Mouse (Mus musculus) spleen, adult 2 months (tissue): ENCODE measurements at regions not wholly inside any gene's neighbourhood (a gene's known extent, or its start where the extent isn't known, plus 50 kb on each side); places are given as distances from the start of the nearest gene placed in this dataset.

Source experiments
- DNase-seq, 2 experiments: peaks; one replicate each; pipeline versions ENCODE4 v3.0.0 to v3.0.0-alpha.2; 2012 to 2021; ENCODE audit warnings: low spot score in 2 of 2, low read depth in 1 of 2
- H3K27ac ChIP-seq: fragments of 200-500 bp; 2 replicates; pipeline ENCODE4 v1.5.1; 2012; ENCODE audit warnings: low read length, inconsistent platforms; ENCODE audit not compliant: insufficient read depth
- H3K27me3 ChIP-seq: fragments of 200-500 bp; 2 replicates; pipeline ENCODE4 v1.6.1; 2012; ENCODE audit warnings: mild to moderate bottlenecking, moderate library complexity, low read length, inconsistent platforms; ENCODE audit not compliant: control insufficient read depth, insufficient read depth
- H3K36me3 ChIP-seq: fragments of 200-500 bp; 2 replicates; pipeline ENCODE4 v1.6.1; 2012; ENCODE audit warnings: mild to moderate bottlenecking, low read length, inconsistent platforms; ENCODE audit not compliant: control insufficient read depth, insufficient read depth
- H3K4me1 ChIP-seq: fragments of 200-500 bp; 2 replicates; pipeline ENCODE4 v1.6.1; 2011; ENCODE audit warnings: inconsistent platforms; ENCODE audit not compliant: control insufficient read depth, insufficient read depth, insufficient read length
- H3K4me3 ChIP-seq: fragments of 200-500 bp; 2 replicates; pipeline ENCODE4 v1.5.1; 2011; ENCODE audit warnings: mild to moderate bottlenecking, inconsistent platforms; ENCODE audit not compliant: insufficient read depth, insufficient read length; ENCODE audit errors: extremely low read depth
- CTCF ChIP-seq: fragments of 200-500 bp; IDR thresholded peaks from 2 replicates; pipeline ENCODE4 v1.5.1; 2011; ENCODE audit warnings: mild to moderate bottlenecking, inconsistent platforms; ENCODE audit not compliant: insufficient read depth, insufficient read length, insufficient replicate concordance; ENCODE audit errors: extremely low read depth
- POLR2A ChIP-seq: fragments of 200-500 bp; IDR thresholded peaks from 2 replicates; pipeline ENCODE4 v1.6.1; 2011; ENCODE audit warnings: low read depth, low read length, inconsistent platforms
- WGBS: fragments of 180-500 bp; shearing (Covaris S2); methylation state at CpG from one replicate; pipeline ENCODE4 v1.1.7; 2018; 5-methylcytosine and 5-hydroxymethylcytosine counted together

- TF ChIP-seq CTCF (no peak), POLR2A (no peak)
- Histone ChIP-seq H3K4me3 (no peak overlapping the region), H3K36me3 (no peaks in the 10 kb centered on the region), H3K4me1 (no peaks in the 10 kb centered on the region), H3K27ac (no peak overlapping the region), H3K27me3 (no peaks in the 10 kb centered on the region)
- DNase-seq: no peak
- 85% methylated on average over 4 of the region's 4 CpGs for WGBS
Observed at GRCm38 (mm10) chr2:47750997-47751623, 1062.8 kb upstream of the Acvr2a start.

- Histone ChIP-seq H3K27me3 (no peaks in the 10 kb centered on the region), H3K4me3 (no peak overlapping the region), H3K4me1 (no peaks in the 10 kb centered on the region), H3K27ac (no peak overlapping the region), H3K36me3 (no peaks in the 10 kb centered on the region)
- TF ChIP-seq CTCF (no peak), POLR2A (no peak)
- DNase-seq: no peak
Observed at GRCm38 (mm10) chr2:47755716-47756115, 1058.2 kb upstream of the Acvr2a start.

DNA sequence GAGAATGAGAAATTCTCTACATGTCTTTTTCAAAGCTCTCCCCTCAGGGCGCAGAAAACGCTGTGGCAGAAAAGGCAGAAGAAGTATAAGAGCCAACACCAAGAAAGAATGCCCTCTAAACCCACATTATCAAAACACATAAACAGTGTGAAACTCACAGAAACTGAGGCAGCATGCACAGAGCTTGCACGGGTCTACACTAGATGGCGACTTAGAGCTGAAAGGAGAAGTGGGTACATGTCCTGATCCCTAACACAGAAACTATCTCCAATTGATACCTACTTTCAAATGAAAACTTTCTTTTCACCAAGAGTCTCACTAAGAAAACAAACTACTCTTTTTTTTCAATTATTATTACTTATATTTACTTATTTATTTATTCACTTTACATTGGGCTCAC, 1057.7 kb upstream of the Acvr2a start:
- Histone ChIP-seq H3K27me3 (no peaks in the 10 kb centered on the region), H3K36me3 (no peaks in the 10 kb centered on the region), H3K4me3 (no peak overlapping the region), H3K4me1 (no peaks in the 10 kb centered on the region), H3K27ac (no peak overlapping the region)
- no peak for DNase-seq
- 61% methylated on average over 4 of the region's 4 CpGs for WGBS
- TF ChIP-seq POLR2A (no peak), CTCF (no peak)

DNA sequence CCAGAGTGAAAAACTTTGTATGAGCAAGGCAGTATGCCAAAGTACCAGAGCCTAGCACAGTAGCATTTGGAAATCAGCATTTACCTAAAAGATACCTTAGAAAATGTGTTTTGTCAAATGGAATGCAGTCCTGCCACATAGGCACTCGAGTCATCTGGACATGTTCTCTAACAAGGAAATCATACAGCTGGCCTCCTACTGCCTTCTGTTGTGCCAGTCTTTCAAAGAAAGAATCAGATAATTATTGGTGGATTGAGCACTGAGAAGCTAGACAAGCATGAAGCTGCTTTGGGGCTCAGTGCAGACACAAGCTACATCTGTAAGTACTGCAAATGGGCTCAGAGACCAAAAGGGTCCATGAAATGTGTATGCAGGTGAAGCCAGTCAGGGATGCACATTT, 1038.1 kb upstream of the Acvr2a start:
- Histone ChIP-seq H3K27me3 (no peaks in the 10 kb centered on the region), H3K36me3 (no peaks in the 10 kb centered on the region), H3K27ac (no peak overlapping the region), H3K4me1 (no peaks in the 10 kb centered on the region), H3K4me3 (no peak overlapping the region)
- TF ChIP-seq CTCF (no peak), POLR2A (no peak)
- WGBS: 33% methylated on average over 1 of the region's 1 CpGs
- DNase-seq: no peak

DNA sequence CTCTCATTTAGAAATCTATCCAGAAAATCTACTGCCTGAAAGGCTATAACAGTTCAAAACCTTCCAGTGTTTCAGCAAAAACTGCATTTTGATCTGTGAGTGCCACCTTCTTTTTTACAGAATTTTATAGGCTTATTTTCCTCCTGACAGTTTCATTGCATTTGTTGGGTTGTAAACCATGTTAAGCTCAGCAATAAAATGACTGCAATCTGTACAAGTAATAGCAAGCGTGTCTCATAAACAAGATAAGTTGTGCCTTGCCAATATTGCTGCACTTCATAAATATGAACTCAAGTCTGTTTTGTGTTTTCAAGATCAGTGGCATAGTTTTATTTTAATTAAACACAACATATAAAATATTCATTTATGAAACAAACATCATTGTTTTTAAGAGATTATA, 1036.9 kb upstream of the Acvr2a start:
- no peaks in the 10 kb centered on the region for H3K36me3 ChIP-seq
- no peaks in the 10 kb centered on the region for H3K27me3 ChIP-seq
- TF ChIP-seq CTCF: no peak
- TF ChIP-seq POLR2A: no peak
- no peak overlapping the region for H3K4me3 ChIP-seq
- DNase-seq: no peak
- 86% methylated on average over 1 of the region's 1 CpGs for WGBS
- H3K27ac ChIP-seq: no peak overlapping the region
- no peaks in the 10 kb centered on the region for H3K4me1 ChIP-seq

DNA sequence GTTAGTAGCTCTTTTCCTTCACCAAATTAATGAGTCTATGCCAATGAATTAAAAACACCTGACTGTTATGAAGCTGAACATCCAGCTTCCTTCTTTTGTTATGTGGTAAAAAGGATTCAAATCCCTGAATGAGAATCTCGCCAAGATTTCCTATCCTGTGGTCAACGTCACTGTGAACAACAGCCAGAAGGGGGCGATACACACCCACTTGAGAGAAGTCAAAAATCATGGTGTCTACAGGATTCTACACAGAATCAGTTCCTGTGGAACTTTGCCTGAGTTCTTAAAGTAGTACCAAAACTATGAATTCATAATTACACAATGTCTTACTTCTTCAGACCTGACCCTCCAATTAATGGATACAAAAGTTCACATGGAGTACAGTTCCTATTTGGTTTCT, 1028.1 kb upstream of the Acvr2a start:
- H3K36me3 ChIP-seq: no peaks in the 10 kb centered on the region
- no peak overlapping the region for H3K27ac ChIP-seq
- no peaks in the 10 kb centered on the region for H3K27me3 ChIP-seq
- DNase-seq: no peak
- H3K4me1 ChIP-seq: no peaks in the 10 kb centered on the region
- H3K4me3 ChIP-seq: no peak overlapping the region
- WGBS: 3% methylated on average over 3 of the region's 3 CpGs
- no peak for TF ChIP-seq CTCF
- no peak for TF ChIP-seq POLR2A

DNA sequence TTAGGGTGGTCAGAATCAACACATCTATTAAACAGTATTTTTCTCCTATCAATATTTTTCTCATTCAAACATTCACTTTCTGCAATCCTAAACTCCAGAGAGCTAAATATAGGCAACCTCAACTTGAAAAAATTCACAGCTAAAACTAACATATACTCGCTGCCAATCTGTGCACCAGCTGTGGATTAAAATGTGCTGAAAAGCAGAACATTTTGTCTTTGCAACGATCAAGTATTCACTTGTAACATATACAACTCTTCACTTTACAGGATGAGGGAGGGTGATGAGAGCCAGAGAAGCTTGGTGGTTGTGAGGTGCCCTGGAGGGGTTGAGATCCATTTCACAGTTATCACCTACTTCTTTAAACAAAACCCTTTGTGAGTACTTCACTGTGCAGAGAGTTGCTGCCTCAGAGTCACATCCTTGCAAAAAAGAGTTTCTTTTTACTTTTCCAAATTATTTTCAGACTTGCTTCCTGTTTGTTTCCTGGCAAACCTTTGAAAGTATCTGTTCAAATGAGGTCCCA, 991.1 kb upstream of the Acvr2a start:
- WGBS: 70% methylated on average over 2 of the region's 2 CpGs
- H3K36me3 ChIP-seq: no peaks in the 10 kb centered on the region
- DNase-seq: no peak
- TF ChIP-seq CTCF: no peak
- TF ChIP-seq POLR2A: no peak
- H3K4me1 ChIP-seq: no peaks in the 10 kb centered on the region
- no peak overlapping the region for H3K4me3 ChIP-seq
- no peaks in the 10 kb centered on the region for H3K27me3 ChIP-seq
- no peak overlapping the region for H3K27ac ChIP-seq
